Mouse (Mus musculus) hindbrain, embryonic 14.5 days (tissue): ENCODE results near the gene Glmp. TPM values are rescaled to one million over a fixed set of nuclear protein-coding genes. Genes with fewer than 3 reads are reported as not detected.

Experiments
- ATAC-seq: fragments of 200-750 bp; cut with Nextera tagmentation; 2 replicates; pipeline ENCODE4 v1.8.0; 2017; ENCODE audit warnings: moderate number of reproducible peaks, mild to moderate bottlenecking, moderate TSS enrichment, moderate library complexity; ENCODE audit not compliant: low FRiP score
- DNase-seq: peaks from one replicate; pipeline ENCODE4 v3.0.0-alpha.2; 2015; ENCODE audit warnings: low spot score
- H3K27ac ChIP-seq: fragments of 300-500 bp; sonication (generic); 2 replicates; pipeline ENCODE4 v1.5.1; 2014; ENCODE audit warnings: mild to moderate bottlenecking, moderate library complexity
- H3K27me3 ChIP-seq: fragments of 300-500 bp; sonication (generic); 2 replicates; pipeline ENCODE4 v1.6.1; 2014; ENCODE audit warnings: mild to moderate bottlenecking, low read length, mixed read lengths; ENCODE audit not compliant: control insufficient read depth, insufficient read depth
- H3K36me3 ChIP-seq: fragments of 300-500 bp; sonication (generic); replicated peaks from 2 replicates; pipeline ENCODE4 v1.6.1; 2014; ENCODE audit not compliant: control insufficient read depth, insufficient read depth
- H3K4me1 ChIP-seq: fragments of 300-500 bp; sonication (generic); replicated peaks from 2 replicates; pipeline ENCODE4 v1.6.1; 2014; ENCODE audit warnings: antibody characterized with exemption, low read length, mixed read lengths; ENCODE audit not compliant: control insufficient read depth, insufficient read depth
- H3K4me2 ChIP-seq: fragments of 300-500 bp; sonication (generic); replicated peaks from 2 replicates; pipeline ENCODE4 v1.6.1; 2014; ENCODE audit warnings: mild to moderate bottlenecking, moderate library complexity
- H3K4me3 ChIP-seq: fragments of 300-500 bp; sonication (generic); replicated peaks from 2 replicates; pipeline ENCODE4 v1.5.1; 2014; ENCODE audit warnings: mild to moderate bottlenecking, low read length
- H3K9ac ChIP-seq: fragments of 300-500 bp; sonication (generic); 2 replicates; pipeline ENCODE4 v1.6.1; 2014
- H3K9me3 ChIP-seq: fragments of 300-500 bp; sonication (generic); 2 replicates; pipeline ENCODE4 v1.6.1; 2016; ENCODE audit warnings: low read length; ENCODE audit not compliant: control insufficient read depth
- WGBS: fragments of 180-500 bp; shearing (Covaris S2); extraction: QIAGEN DNeasy Blood & Tissue Kit; methylation state at CpG from one replicate; pipeline ENCODE4 v1.1.7; 2014; 5-methylcytosine and 5-hydroxymethylcytosine counted together
- polyA plus RNA-seq: library from polyadenylated mRNA; unstranded; fragments of >200 nt; fragmentation: Nextera tagmentation; extraction: Ambion mirVana; gene quantifications from 2 replicates; pipeline ENCODE4 v1.2.1, GENCODE M21; 2014

Gene Glmp
- polyA plus RNA-seq, 1 experiment from 2014 or later = 81.3 TPM

DNA sequence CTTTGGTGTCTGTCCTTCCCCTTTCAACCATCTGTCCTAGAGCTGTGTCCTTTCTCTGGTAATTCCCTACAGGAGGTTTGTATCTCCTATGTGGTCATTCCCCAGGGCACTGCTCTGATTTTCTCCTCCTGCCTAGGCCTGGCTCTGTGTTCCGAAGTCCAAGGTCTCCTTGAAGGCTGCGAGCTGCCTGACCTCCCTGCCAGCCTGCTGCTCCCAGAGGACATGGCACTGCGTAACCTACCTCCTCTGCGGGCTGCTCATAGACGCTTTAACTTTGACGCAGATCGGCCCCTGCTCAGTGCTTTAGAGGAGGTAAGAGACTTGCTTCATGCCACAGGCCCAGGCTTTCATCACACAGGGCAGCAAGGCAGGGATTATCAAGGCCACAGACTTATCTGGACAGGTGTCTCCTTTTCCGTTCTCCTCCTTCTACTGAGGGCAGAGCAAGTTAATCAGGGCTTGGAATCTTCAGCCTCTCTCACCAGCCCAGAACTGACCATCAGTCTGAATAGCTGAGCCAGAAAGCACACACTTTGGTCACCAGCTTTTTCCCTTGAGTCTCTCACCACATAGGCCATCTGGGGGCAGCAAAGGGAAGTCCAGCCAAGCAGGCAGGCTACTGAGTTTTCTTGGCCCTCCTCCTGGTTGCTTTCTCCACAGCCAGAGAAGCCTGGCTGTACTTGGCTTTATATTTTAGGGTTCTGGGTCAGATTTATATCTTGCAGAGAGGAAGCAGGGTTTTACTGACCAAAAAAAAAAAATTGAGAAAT is 29.8 kb downstream of the Glmp start:
- H3K27me3 ChIP-seq = no peaks in the 10 kb centered on the region
- ATAC-seq = no peak
- H3K9me3 ChIP-seq = no peaks in the 10 kb centered on the region
- no peak overlapping the region for H3K4me3 ChIP-seq
- no peak for DNase-seq
- WGBS = 97% methylated on average over 8 of the region's 8 CpGs
- no peak overlapping the region for H3K9ac ChIP-seq
- no peak overlapping the region for H3K4me2 ChIP-seq
- H3K36me3 ChIP-seq = peaks cover 100% of the 10 kb centered on the region
- no peaks in the 10 kb centered on the region for H3K4me1 ChIP-seq
- H3K27ac ChIP-seq = no peak overlapping the region

GRCm38 (mm10) chr3:88359584-88359983 is 34.8 kb downstream of the Glmp start:
- Histone ChIP-seq H3K27ac (no peak overlapping the region), H3K4me1 (no peaks in the 10 kb centered on the region), H3K4me3 (no peak overlapping the region), H3K4me2 (no peak overlapping the region), H3K9me3 (no peaks in the 10 kb centered on the region), H3K36me3 (peaks cover 91% of the 10 kb centered on the region), H3K9ac (no peak overlapping the region), H3K27me3 (no peaks in the 10 kb centered on the region)
- ATAC-seq (no peak), DNase-seq (no peak)
- WGBS = 57% methylated on average over 5 of the region's 5 CpGs

DNA sequence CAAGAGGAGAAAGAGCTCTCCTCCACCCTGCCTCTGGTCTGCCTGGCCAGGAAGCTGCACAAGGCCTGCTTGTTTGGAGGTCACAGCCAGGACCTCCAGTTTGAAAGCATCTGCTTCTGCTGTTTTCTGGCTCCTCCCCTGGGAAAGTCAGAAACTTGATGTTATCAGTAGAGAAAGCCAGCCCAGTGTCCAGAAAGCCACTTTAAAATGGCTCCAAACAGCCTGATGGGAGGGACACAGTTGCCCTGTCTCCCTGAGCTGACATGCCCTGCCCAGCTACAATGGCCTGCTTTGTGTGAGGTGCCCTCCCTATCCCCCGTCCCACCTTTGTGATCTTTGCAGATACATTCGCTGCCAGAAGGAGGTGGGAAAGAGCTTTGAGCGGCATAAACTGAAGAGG is 35.2 kb downstream of the Glmp start:
- no peak for ATAC-seq
- no peak overlapping the region for H3K9ac ChIP-seq
- no peak overlapping the region for H3K4me3 ChIP-seq
- peaks cover 4% of the 10 kb centered on the region; the same call in 1 of the 2 replicates for H3K27me3 ChIP-seq
- H3K4me2 ChIP-seq = no peak overlapping the region
- peaks cover 87% of the 10 kb centered on the region for H3K36me3 ChIP-seq
- no peak for DNase-seq
- no peaks in the 10 kb centered on the region for H3K4me1 ChIP-seq
- no peaks in the 10 kb centered on the region for H3K9me3 ChIP-seq
- no peak overlapping the region for H3K27ac ChIP-seq
- 75% methylated on average over 3 of the region's 3 CpGs for WGBS

GRCm38 (mm10) chr3:88361096-88361495 is 36.3 kb downstream of the Glmp start:
- 86% methylated on average over 6 of the region's 6 CpGs for WGBS
- Histone ChIP-seq H3K9ac (no peak overlapping the region), H3K27me3 (peaks cover 4% of the 10 kb centered on the region; the same call in 1 of the 2 replicates), H3K36me3 (peaks cover 76% of the 10 kb centered on the region), H3K4me3 (no peak overlapping the region), H3K27ac (no peak overlapping the region), H3K4me2 (no peak overlapping the region), H3K4me1 (no peaks in the 10 kb centered on the region), H3K9me3 (no peaks in the 10 kb centered on the region)
- DNase-seq (no peak), ATAC-seq (no peak)

GRCm38 (mm10) chr3:88361612-88362313 is 36.9 kb downstream of the Glmp start:
- no peak overlapping the region for H3K4me3 ChIP-seq
- H3K27ac ChIP-seq = no peak overlapping the region
- no peak overlapping the region for H3K9ac ChIP-seq
- no peaks in the 10 kb centered on the region for H3K9me3 ChIP-seq
- 94% methylated on average over 2 of the region's 2 CpGs for WGBS
- H3K4me1 ChIP-seq = no peaks in the 10 kb centered on the region
- peaks cover 70% of the 10 kb centered on the region for H3K36me3 ChIP-seq
- DNase-seq (no peak), ATAC-seq (no peak)
- H3K4me2 ChIP-seq = no peak overlapping the region
- H3K27me3 ChIP-seq = peaks cover 4% of the 10 kb centered on the region; the same call in 1 of the 2 replicates

GRCm38 (mm10) chr3:88363700-88364099 is 38.9 kb downstream of the Glmp start:
- Histone ChIP-seq H3K4me2 (no peak overlapping the region), H3K27me3 (peaks cover 4% of the 10 kb centered on the region; the same call in 1 of the 2 replicates), H3K9ac (no peak overlapping the region), H3K36me3 (peaks cover 50% of the 10 kb centered on the region), H3K27ac (no peak overlapping the region; the same call in 1 of the 2 replicates), H3K4me1 (no peaks in the 10 kb centered on the region), H3K4me3 (no peak overlapping the region), H3K9me3 (no peaks in the 10 kb centered on the region)
- WGBS = 59% methylated on average over 4 of the region's 4 CpGs
- no peak for DNase-seq
- no peak for ATAC-seq

- Histone ChIP-seq H3K27ac (no peak within 1 kb of the TSS; the same call in 1 of the 2 replicates), H3K4me3 (no peak within 1 kb of the TSS)
- WGBS = 3% methylated on average over 16 of the region's 16 CpGs
These were observed 39.5 kb downstream of the Glmp start, which contains the start of gene Paqr6 for GRCm38 (mm10) chr3:88364337-88364736. Gene Paqr6 (plus strand): TSS chr3:88364584.

DNA sequence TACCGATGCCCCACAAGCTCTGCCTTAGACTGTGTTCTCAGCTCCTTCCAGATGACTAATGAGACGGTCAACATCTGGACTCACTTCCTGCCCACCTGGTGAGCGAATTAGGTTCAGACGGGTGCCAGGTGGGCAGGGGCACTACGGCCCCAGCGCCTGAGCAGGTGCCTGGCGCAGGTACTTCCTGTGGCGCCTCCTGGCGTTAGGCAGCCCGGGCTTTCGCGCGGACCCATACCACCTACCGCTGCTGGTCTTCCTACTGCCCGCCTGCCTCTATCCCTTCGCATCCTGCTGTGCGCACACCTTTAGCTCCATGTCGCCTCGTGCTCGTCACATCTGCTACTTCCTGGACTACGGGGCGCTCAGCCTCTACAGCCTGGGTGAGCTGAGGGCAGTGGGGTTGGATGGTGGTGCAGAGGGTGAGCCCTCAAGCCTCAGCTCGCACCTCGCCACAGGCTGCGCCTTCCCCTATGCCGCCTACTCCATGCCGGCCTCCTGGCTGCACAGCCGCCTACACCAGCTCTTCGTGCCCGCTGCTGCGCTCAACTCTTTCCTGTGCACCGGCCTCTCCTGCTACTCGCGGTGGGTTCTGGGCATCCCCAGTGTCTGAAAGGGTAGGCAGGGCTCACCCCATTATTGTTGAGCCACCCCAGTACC is 41.0 kb downstream of the Glmp start:
- DNase-seq (no peak), ATAC-seq (no peak)
- Histone ChIP-seq H3K27ac (no peak overlapping the region), H3K27me3 (peaks cover 4% of the 10 kb centered on the region; the same call in 1 of the 2 replicates), H3K4me3 (no peak overlapping the region), H3K36me3 (peaks cover 29% of the 10 kb centered on the region), H3K4me1 (no peaks in the 10 kb centered on the region), H3K9me3 (peaks cover 7% of the 10 kb centered on the region; the same call in 1 of the 2 replicates), H3K4me2 (peak overlapping the region; percentile 21), H3K9ac (no peak overlapping the region)
- WGBS = 37% methylated on average over 34 of the region's 34 CpGs

More at GRCm38 (mm10) chr3:88364337-88364736, 39.5 kb downstream of the Glmp start, which contains the start of gene Paqr6:
- no peak for DNase-seq
- Histone ChIP-seq H3K9ac (no peak within 1 kb of the TSS), H3K4me1 (no peaks in the 10 kb centered on the region), H3K9me3 (no peaks in the 10 kb centered on the region), H3K36me3 (peaks cover 44% of the 10 kb centered on the region), H3K4me2 (no peak within 1 kb of the TSS), H3K27me3 (peaks cover 4% of the 10 kb centered on the region; the same call in 1 of the 2 replicates)
- ATAC-seq = no peak
